Mouse (Mus musculus) liver, embryonic 11.5 days (tissue): ENCODE measurements around the gene Clcn2. TPM values are rescaled to one million over a fixed set of nuclear protein-coding genes. Genes with fewer than 3 reads are reported as not detected.

Experiments
- ATAC-seq: fragments of 200-750 bp; cut with Nextera tagmentation; replicated peaks from 2 replicates; pipeline ENCODE4 v1.8.0; 2017; ENCODE audit warnings: moderate number of reproducible peaks, mild to moderate bottlenecking, moderate TSS enrichment, moderate library complexity; ENCODE audit not compliant: low FRiP score
- DNase-seq: peaks from one replicate; pipeline ENCODE4 v3.0.0-alpha.2; 2017; ENCODE audit warnings: low spot score
- H3K27ac ChIP-seq: fragments of 300-500 bp; sonication (generic); 2 replicates; pipeline ENCODE4 v1.5.1; 2014; ENCODE audit warnings: mild to moderate bottlenecking, low read depth, low read length, control low read depth
- H3K27me3 ChIP-seq: fragments of 300-500 bp; sonication (generic); replicated peaks from 2 replicates; pipeline ENCODE4 v1.6.1; 2014; ENCODE audit warnings: low read length, mixed read lengths; ENCODE audit not compliant: control insufficient read depth, insufficient read depth
- H3K36me3 ChIP-seq: fragments of 300-500 bp; sonication (generic); 2 replicates; pipeline ENCODE4 v1.6.1; 2014; ENCODE audit warnings: mild to moderate bottlenecking, low read length, moderate library complexity, mixed read lengths; ENCODE audit not compliant: control insufficient read depth, insufficient read depth
- H3K4me1 ChIP-seq: fragments of 300-500 bp; sonication (generic); replicated peaks from 2 replicates; pipeline ENCODE4 v1.6.1; 2014; ENCODE audit warnings: low read length, mixed read lengths; ENCODE audit not compliant: control insufficient read depth, insufficient read depth
- H3K4me2 ChIP-seq: fragments of 300-500 bp; sonication (generic); 2 replicates; pipeline ENCODE4 v1.6.1; 2014; ENCODE audit warnings: mild to moderate bottlenecking, control low read depth, moderate library complexity
- H3K4me3 ChIP-seq: fragments of 300-500 bp; sonication (generic); 2 replicates; pipeline ENCODE4 v1.5.1; 2014; ENCODE audit warnings: low read depth, low read length, control low read depth
- H3K9ac ChIP-seq: fragments of 300-500 bp; sonication (generic); 2 replicates; pipeline ENCODE4 v1.6.1; 2014; ENCODE audit warnings: low read depth, low read length, control low read depth
- H3K9me3 ChIP-seq: fragments of 300-500 bp; sonication (generic); 2 replicates; pipeline ENCODE4 v1.6.1; 2016; ENCODE audit warnings: low read length, inconsistent platforms, mixed read lengths; ENCODE audit not compliant: control insufficient read depth
- WGBS: fragments of 180-500 bp; shearing (Covaris S2); extraction: QIAGEN DNeasy Blood & Tissue Kit; methylation state at CpG from one replicate; pipeline ENCODE4 v1.1.7; 2014; 5-methylcytosine and 5-hydroxymethylcytosine counted together
- polyA plus RNA-seq: library from polyadenylated mRNA; unstranded; fragments of >200 nt; fragmentation: Nextera tagmentation; extraction: Ambion mirVana; gene quantifications from 2 replicates; pipeline ENCODE4 v1.2.1, GENCODE M21; 2014

Gene Clcn2
- polyA plus RNA-seq, 1 experiment from 2014 or later = 14.4 TPM

DNA sequence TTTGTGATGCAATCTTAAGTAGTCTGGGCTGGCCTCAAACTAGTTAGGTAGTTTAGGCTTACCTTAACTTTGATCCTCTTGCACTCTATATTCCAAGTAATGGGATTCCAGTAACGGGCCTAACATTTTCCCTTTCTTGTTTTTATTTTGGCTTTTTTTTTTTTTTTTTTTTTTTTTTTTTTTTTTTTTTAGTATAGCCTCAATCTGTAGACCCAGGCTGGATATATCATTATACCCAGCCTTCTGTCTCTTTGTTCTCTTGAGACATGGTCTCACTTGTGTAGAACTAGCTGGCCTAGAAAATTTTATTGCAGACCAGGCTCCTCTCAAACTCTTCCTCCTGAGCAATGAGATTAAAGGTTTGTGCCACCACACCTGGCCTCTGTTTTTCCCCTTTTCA lies 25.9 kb downstream of the Clcn2 start:
- WGBS = 83% methylated on average over 1 of the region's 1 CpGs
- Histone ChIP-seq H3K9ac (no peak overlapping the region), H3K36me3 (peaks cover 48% of the 10 kb centered on the region), H3K9me3 (no peaks in the 10 kb centered on the region), H3K27me3 (peaks cover 19% of the 10 kb centered on the region), H3K27ac (no peak overlapping the region), H3K4me2 (no peak overlapping the region), H3K4me1 (peaks cover 30% of the 10 kb centered on the region), H3K4me3 (no peak overlapping the region)
- DNase-seq = no peak
- no peak for ATAC-seq

DNA sequence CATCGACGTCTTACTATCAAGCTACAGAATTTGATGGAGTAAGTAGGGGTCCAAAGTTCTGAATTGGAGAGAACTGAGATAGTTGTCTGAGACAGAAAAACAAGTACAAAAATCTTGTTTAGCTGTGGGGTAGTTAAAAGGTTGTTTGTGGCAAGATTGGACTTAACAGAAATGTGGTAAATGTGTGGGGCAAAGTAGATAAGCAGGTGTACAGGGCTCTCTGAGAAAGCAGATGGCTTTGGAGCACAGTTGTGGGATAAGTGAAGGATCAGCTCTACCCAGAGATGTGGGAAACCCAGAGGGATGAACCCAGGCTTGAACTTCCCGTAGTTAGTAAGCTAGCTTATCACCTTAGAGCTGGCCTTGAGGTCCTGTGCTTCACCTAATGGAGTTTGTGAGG lies 26.8 kb downstream of the Clcn2 start:
- H3K36me3 ChIP-seq = peaks cover 57% of the 10 kb centered on the region

DNA sequence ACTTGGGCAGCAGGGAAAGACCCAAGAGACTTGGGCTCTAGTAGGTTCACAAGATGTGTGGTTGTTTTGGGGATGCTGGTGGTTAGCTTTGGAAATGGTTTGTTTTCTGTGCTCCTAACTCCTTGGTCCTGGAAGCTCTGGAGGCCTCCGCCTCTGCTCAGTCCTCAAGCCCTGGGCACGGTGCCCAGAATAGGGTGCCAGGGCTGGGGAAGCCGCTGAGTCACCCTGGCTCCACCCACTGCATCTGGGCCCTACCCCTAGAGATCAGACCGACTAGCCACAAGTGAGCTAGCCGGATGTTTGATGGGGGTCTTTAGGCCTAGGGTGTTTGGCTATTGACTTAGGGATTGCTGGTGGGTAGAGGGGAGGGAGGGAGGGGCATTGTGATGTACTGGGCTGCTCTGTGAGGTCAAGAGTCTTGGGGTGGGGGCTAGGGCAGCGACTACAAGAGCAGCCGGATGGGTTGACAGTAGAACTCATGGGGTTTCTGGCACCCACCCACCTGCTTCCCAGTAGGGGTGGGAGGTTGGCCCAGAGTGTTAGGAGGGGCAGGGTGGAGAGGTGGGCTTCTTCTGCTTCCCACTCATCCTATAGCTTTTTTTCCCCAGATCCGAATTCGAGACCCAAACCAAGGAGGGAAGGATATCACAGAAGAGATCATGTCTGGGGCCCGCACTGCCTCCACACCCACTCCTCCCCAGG lies 39.4 kb downstream of the Clcn2 start:
- no peaks in the 10 kb centered on the region for H3K27me3 ChIP-seq
- H3K9me3 ChIP-seq = no peaks in the 10 kb centered on the region
- no peak overlapping the region for H3K4me3 ChIP-seq
- no peak overlapping the region for H3K4me2 ChIP-seq
- H3K9ac ChIP-seq = no peak overlapping the region
- peaks cover 16% of the 10 kb centered on the region for H3K4me1 ChIP-seq
- 86% methylated on average over 10 of the region's 10 CpGs for WGBS
- no peak overlapping the region for H3K27ac ChIP-seq
- H3K36me3 ChIP-seq = peaks cover 75% of the 10 kb centered on the region
- no peak for ATAC-seq
- DNase-seq = no peak

More for the DNA sequence above, 26.8 kb downstream of the Clcn2 start:
- no peak overlapping the region for H3K27ac ChIP-seq
- no peak for ATAC-seq
- no peak overlapping the region for H3K4me3 ChIP-seq
- peaks cover 11% of the 10 kb centered on the region for H3K27me3 ChIP-seq
- 75% methylated on average over 3 of the region's 3 CpGs for WGBS
- H3K4me1 ChIP-seq = peaks cover 24% of the 10 kb centered on the region
- no peak overlapping the region for H3K9ac ChIP-seq
- DNase-seq = no peak
- H3K4me2 ChIP-seq = no peak overlapping the region
- no peaks in the 10 kb centered on the region for H3K9me3 ChIP-seq

DNA sequence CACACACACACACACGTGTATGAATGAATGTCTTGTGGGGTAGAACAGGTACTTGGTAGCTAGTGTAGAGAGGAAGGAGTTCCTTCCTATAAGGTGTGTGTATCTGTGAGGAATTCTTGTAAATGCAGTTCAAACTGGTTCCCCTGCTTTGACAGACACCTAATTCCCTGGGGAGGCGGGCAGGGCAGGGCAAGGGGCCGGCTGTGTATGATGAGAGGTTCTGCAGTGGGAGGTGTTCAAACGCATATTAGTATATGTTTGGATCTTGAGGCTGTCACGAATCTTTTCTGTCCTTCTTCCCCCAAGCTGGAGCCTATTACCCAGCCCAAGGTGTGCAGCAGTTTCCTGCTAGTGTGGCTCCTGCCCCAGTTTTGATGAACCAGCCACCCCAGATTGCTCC lies 40.2 kb downstream of the Clcn2 start:
- no peak for DNase-seq
- no peak overlapping the region for H3K9ac ChIP-seq
- 88% methylated on average over 5 of the region's 5 CpGs for WGBS
- H3K9me3 ChIP-seq = no peaks in the 10 kb centered on the region
- no peak overlapping the region for H3K4me2 ChIP-seq
- no peak overlapping the region for H3K4me3 ChIP-seq
- H3K36me3 ChIP-seq = peaks cover 68% of the 10 kb centered on the region
- H3K27me3 ChIP-seq = no peaks in the 10 kb centered on the region
- H3K4me1 ChIP-seq = peaks cover 16% of the 10 kb centered on the region
- 0 out of 2 replicates have a peak overlapping the region, but pooled peaks have one; percentile 11 for H3K27ac ChIP-seq
- ATAC-seq = no peak

DNA sequence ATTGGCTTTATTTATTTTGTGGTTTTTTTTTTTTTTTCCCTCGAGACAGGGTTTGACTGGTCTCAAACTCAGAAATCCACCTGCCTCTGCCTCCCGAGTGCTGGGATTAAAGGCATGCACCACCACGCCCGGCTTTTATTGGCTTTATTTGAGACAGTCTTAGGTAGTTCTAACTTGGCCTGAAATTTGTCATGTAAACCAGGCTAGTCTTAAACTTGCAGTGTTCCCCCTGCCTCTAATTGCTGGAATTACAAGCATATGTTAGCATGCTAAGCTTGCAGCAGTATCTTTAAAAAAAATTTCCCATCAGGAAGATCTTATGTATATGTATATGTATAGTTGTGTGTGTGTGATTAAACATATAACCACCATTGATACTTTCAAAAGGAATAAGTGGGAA lies 40.8 kb downstream of the Clcn2 start:
- no peaks in the 10 kb centered on the region for H3K9me3 ChIP-seq
- ATAC-seq (no peak), DNase-seq (no peak)
- WGBS = 82% methylated on average over 4 of the region's 4 CpGs
- H3K27me3 ChIP-seq = no peaks in the 10 kb centered on the region
- H3K27ac ChIP-seq = no peak overlapping the region
- H3K4me2 ChIP-seq = no peak overlapping the region
- H3K4me3 ChIP-seq = no peak overlapping the region
- H3K9ac ChIP-seq = no peak overlapping the region
- peaks cover 20% of the 10 kb centered on the region for H3K4me1 ChIP-seq
- peaks cover 63% of the 10 kb centered on the region for H3K36me3 ChIP-seq

DNA sequence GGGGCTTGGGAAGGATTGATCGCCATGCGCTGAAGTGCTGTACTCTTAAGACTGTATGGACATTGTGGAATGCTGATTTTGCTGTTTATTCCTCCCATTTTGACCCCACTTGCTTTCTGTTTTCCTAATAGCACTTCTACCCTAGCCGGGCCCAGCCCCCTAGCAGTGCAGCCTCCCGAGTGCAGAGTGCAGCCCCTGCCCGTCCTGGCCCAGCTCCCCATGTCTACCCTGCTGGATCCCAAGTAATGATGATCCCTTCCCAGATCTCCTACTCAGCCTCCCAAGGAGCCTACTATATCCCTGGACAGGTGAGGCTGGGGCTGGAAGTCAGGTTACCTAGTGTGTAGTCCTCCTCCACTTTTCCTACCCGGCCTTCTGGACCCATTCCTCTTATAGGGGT lies 42.3 kb downstream of the Clcn2 start:
- 90% methylated on average over 6 of the region's 6 CpGs for WGBS
- no peak for DNase-seq
- no peak for ATAC-seq
- H3K4me3 ChIP-seq = peak overlapping the region; percentile 100
- peak overlapping the region; percentile 96 for H3K4me2 ChIP-seq
- peaks cover 21% of the 10 kb centered on the region for H3K4me1 ChIP-seq
- H3K27ac ChIP-seq = no peak overlapping the region; the same call in 1 of the 2 replicates
- 0 out of 2 replicates have a peak overlapping the region, but pooled peaks have one; percentile 99 for H3K9ac ChIP-seq
- H3K9me3 ChIP-seq = no peaks in the 10 kb centered on the region
- no peaks in the 10 kb centered on the region for H3K27me3 ChIP-seq
- peaks cover 48% of the 10 kb centered on the region for H3K36me3 ChIP-seq

DNA sequence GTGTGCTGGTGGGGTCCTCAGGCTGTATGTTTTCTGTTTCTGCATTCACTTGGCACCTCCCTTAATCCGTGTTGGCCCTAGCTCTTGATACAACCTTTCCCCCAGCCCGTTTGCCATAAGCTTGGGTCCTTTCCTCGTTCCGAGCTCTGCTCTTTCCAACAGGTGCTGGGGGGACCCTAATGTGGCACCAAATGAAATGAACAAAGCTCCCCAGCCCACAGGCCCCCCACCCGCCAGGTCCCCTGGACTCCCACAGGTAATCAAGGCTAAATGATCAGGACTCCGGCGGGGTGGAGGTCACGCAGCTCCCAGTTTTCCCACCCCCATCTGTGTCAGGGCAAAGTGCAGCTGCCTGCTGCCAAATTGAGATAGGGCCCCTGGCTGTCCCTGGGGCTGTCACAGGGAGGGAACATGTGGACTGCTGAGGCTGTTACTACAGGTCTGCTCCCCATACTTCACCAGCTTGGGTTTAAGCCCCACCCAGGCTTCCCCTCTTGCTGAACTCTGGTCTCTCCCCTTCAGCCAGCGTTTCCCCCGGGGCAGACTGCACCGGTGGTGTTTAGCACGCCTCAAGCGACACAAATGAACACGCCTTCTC lies 43.7 kb downstream of the Clcn2 start:
- H3K4me3 ChIP-seq = peak overlapping the region; percentile 100
- peak overlapping the region; percentile 96 for H3K4me2 ChIP-seq
- H3K27me3 ChIP-seq = no peaks in the 10 kb centered on the region
- H3K36me3 ChIP-seq = peaks cover 36% of the 10 kb centered on the region
- peak overlapping the region; percentile 96 for H3K27ac ChIP-seq
- ATAC-seq (peak; percentile 79), DNase-seq (peak; percentile 68)
- H3K9me3 ChIP-seq = no peaks in the 10 kb centered on the region
- WGBS = 3% methylated on average over 14 of the region's 14 CpGs
- H3K4me1 ChIP-seq = peaks cover 21% of the 10 kb centered on the region
- H3K9ac ChIP-seq = peak overlapping the region; percentile 99

DNA sequence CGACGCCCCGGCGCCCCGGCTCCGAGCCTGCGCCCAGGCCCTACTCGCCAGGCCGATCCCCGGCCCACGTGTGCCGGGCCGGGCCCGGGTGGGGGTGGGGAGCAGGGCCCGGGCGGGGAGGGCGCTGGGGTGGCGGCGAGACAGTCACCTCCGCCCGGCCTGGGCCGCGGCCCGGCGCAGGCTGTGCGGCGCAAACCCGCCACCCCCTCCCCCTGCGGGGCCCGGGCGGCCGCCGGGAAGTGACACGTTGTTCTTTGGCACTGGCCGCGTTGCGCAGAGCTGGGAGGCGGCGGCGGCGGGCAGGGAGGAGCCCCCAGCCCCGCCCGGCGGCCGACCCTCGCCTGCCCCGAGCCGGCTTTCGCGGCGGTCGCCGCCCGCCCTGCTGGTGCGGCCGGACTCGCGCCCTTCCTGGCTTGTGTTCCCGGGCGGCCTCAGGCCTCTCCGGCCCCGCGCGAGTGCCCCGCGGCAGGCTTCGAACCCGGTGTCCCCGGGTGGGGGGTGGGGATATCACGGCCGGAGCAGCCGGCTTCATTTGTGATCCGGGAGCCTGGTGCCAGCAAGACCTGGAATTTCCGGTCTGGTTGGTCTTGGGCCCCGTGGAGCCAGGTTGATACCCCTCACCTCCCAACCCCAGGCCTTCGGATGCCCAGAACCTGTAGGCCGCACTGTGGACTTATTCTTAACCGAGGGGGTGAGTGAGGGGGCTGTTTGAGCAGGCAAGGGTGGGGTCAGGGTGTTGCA lies 44.4 kb downstream of the Clcn2 start:
- under 1% methylated on average over 57 of the region's 78 CpGs for WGBS
- Histone ChIP-seq H3K4me3 (peak overlapping the region; percentile 100), H3K4me1 (peaks cover 21% of the 10 kb centered on the region), H3K36me3 (peaks cover 29% of the 10 kb centered on the region), H3K9me3 (no peaks in the 10 kb centered on the region), H3K4me2 (peak overlapping the region; percentile 96), H3K9ac (peak overlapping the region; percentile 99), H3K27me3 (no peaks in the 10 kb centered on the region), H3K27ac (peak overlapping the region; percentile 96)
- ATAC-seq (peak; percentile 69), DNase-seq (peak; percentile 58)
